Mouse (Mus musculus): ENCODE measurements around the gene Gm11011. TPM values are rescaled to one million over a fixed set of nuclear protein-coding genes. Genes with fewer than 3 reads are reported as not detected.

The Gm11011 gene
- polyA plus RNA-seq, 1 experiment: not detected

GRCm38 (mm10) chr2:169593742-169594141 lies 6.2 kb upstream of the Gm11011 start:
- no peak for TF ChIP-seq CTCF (IDR thresholded peaks at IDR 0.05; ENCODE audit: low read depth, low read length)
- no peak for TF ChIP-seq POLR2A (IDR thresholded peaks at IDR 0.05; ENCODE audit: borderline replicate concordance, low read depth, low read length)
- Histone ChIP-seq H3K4me1 (ENCODE audit: control insufficient read depth, insufficient read depth, low read length) (no peaks in the 10 kb centered on the region), H3K4me3 (ENCODE audit: insufficient read depth, low read length) (no peak overlapping the region), H3K27ac (ENCODE audit: insufficient read depth, low read depth, low read length) (no peak overlapping the region)

- TF ChIP-seq POLR2A (IDR thresholded peaks at IDR 0.05; ENCODE audit: borderline replicate concordance, low read depth, low read length) (no peak), CTCF (IDR thresholded peaks at IDR 0.05; ENCODE audit: low read depth, low read length) (no peak)
- H3K4me3 ChIP-seq (ENCODE audit: insufficient read depth, low read length): no peak overlapping the region
- no peak overlapping the region for H3K27ac ChIP-seq (ENCODE audit: insufficient read depth, low read depth, low read length)
- no peaks in the 10 kb centered on the region for H3K4me1 ChIP-seq (ENCODE audit: control insufficient read depth, insufficient read depth, low read length)
These were observed 2.9 kb upstream of the Gm11011 start for GRCm38 (mm10) chr2:169590412-169590811.

GRCm38 (mm10) chr2:169589697-169590096 lies 2.2 kb upstream of the Gm11011 start:
- Histone ChIP-seq H3K4me1 (ENCODE audit: control insufficient read depth, insufficient read depth, low read length) (no peaks in the 10 kb centered on the region), H3K27ac (ENCODE audit: insufficient read depth, low read depth, low read length) (no peak overlapping the region), H3K4me3 (ENCODE audit: insufficient read depth, low read length) (no peak overlapping the region)
- no peak for TF ChIP-seq POLR2A (IDR thresholded peaks at IDR 0.05; ENCODE audit: borderline replicate concordance, low read depth, low read length)
- TF ChIP-seq CTCF (IDR thresholded peaks at IDR 0.05; ENCODE audit: low read depth, low read length): no peak

GRCm38 (mm10) chr2:169586688-169587087 lies 857 bp downstream of the Gm11011 start:
- no peaks in the 10 kb centered on the region for H3K4me1 ChIP-seq (ENCODE audit: control insufficient read depth, insufficient read depth, low read length)
- no peak overlapping the region for H3K4me3 ChIP-seq (ENCODE audit: insufficient read depth, low read length)
- no peak overlapping the region for H3K27ac ChIP-seq (ENCODE audit: insufficient read depth, low read depth, low read length)
- TF ChIP-seq CTCF (IDR thresholded peaks at IDR 0.05; ENCODE audit: low read depth, low read length) (no peak), POLR2A (IDR thresholded peaks at IDR 0.05; ENCODE audit: borderline replicate concordance, low read depth, low read length) (no peak)

- H3K27ac ChIP-seq (ENCODE audit: insufficient read depth, low read depth, low read length): no peak overlapping the region
- H3K4me3 ChIP-seq (ENCODE audit: insufficient read depth, low read length): no peak overlapping the region
- no peaks in the 10 kb centered on the region for H3K4me1 ChIP-seq (ENCODE audit: control insufficient read depth, insufficient read depth, low read length)
- TF ChIP-seq POLR2A (IDR thresholded peaks at IDR 0.05; ENCODE audit: borderline replicate concordance, low read depth, low read length): no peak
- TF ChIP-seq CTCF (IDR thresholded peaks at IDR 0.05; ENCODE audit: low read depth, low read length): no peak
These were observed 1.8 kb downstream of the Gm11011 start for GRCm38 (mm10) chr2:169585631-169586285.

- no peak for TF ChIP-seq POLR2A (IDR thresholded peaks at IDR 0.05; ENCODE audit: borderline replicate concordance, low read depth, low read length)
- no peak for TF ChIP-seq CTCF (IDR thresholded peaks at IDR 0.05; ENCODE audit: low read depth, low read length)
- H3K4me1 ChIP-seq (ENCODE audit: control insufficient read depth, insufficient read depth, low read length): no peaks in the 10 kb centered on the region
- H3K4me3 ChIP-seq (ENCODE audit: insufficient read depth, low read length): no peak overlapping the region
- H3K27ac ChIP-seq (ENCODE audit: insufficient read depth, low read depth, low read length): no peak overlapping the region
These were observed 2.6 kb downstream of the Gm11011 start for GRCm38 (mm10) chr2:169584745-169585456.

GRCm38 (mm10) chr2:169583476-169583875 lies 4.1 kb downstream of the Gm11011 start:
- no peak overlapping the region for H3K27ac ChIP-seq (ENCODE audit: insufficient read depth, low read depth, low read length)
- H3K4me1 ChIP-seq (ENCODE audit: control insufficient read depth, insufficient read depth, low read length): no peaks in the 10 kb centered on the region
- TF ChIP-seq POLR2A (IDR thresholded peaks at IDR 0.05; ENCODE audit: borderline replicate concordance, low read depth, low read length) (no peak), CTCF (IDR thresholded peaks at IDR 0.05; ENCODE audit: low read depth, low read length) (no peak)
- no peak overlapping the region for H3K4me3 ChIP-seq (ENCODE audit: insufficient read depth, low read length)

- H3K4me3 ChIP-seq (ENCODE audit: insufficient read depth, low read length): no peak overlapping the region
- TF ChIP-seq CTCF (IDR thresholded peaks at IDR 0.05; ENCODE audit: low read depth, low read length) (no peak), POLR2A (IDR thresholded peaks at IDR 0.05; ENCODE audit: borderline replicate concordance, low read depth, low read length) (no peak)
- no peaks in the 10 kb centered on the region for H3K4me1 ChIP-seq (ENCODE audit: control insufficient read depth, insufficient read depth, low read length)
- H3K27ac ChIP-seq (ENCODE audit: insufficient read depth, low read depth, low read length): no peak overlapping the region
These were observed 9.9 kb downstream of the Gm11011 start for GRCm38 (mm10) chr2:169577508-169578196.

GRCm38 (mm10) chr2:169570063-169570462 lies 17.5 kb downstream of the Gm11011 start:
- no peak overlapping the region for H3K4me3 ChIP-seq (ENCODE audit: insufficient read depth, low read length)
- no peak overlapping the region for H3K27ac ChIP-seq (ENCODE audit: insufficient read depth, low read depth, low read length)
- no peaks in the 10 kb centered on the region for H3K4me1 ChIP-seq (ENCODE audit: control insufficient read depth, insufficient read depth, low read length)
- TF ChIP-seq POLR2A (IDR thresholded peaks at IDR 0.05; ENCODE audit: borderline replicate concordance, low read depth, low read length) (no peak), CTCF (IDR thresholded peaks at IDR 0.05; ENCODE audit: low read depth, low read length) (no peak)

GRCm38 (mm10) chr2:169566159-169566558 lies 21.4 kb downstream of the Gm11011 start:
- TF ChIP-seq POLR2A (IDR thresholded peaks at IDR 0.05; ENCODE audit: borderline replicate concordance, low read depth, low read length): no peak
- TF ChIP-seq CTCF (IDR thresholded peaks at IDR 0.05; ENCODE audit: low read depth, low read length): no peak
- Histone ChIP-seq H3K4me1 (ENCODE audit: control insufficient read depth, insufficient read depth, low read length) (no peaks in the 10 kb centered on the region), H3K27ac (ENCODE audit: insufficient read depth, low read depth, low read length) (no peak overlapping the region), H3K4me3 (ENCODE audit: insufficient read depth, low read length) (no peak overlapping the region)

All from bone marrow macrophage, adult 2 months (primary cell).